Mouse (Mus musculus): ENCODE results near the gene Kazald1.

DNA sequence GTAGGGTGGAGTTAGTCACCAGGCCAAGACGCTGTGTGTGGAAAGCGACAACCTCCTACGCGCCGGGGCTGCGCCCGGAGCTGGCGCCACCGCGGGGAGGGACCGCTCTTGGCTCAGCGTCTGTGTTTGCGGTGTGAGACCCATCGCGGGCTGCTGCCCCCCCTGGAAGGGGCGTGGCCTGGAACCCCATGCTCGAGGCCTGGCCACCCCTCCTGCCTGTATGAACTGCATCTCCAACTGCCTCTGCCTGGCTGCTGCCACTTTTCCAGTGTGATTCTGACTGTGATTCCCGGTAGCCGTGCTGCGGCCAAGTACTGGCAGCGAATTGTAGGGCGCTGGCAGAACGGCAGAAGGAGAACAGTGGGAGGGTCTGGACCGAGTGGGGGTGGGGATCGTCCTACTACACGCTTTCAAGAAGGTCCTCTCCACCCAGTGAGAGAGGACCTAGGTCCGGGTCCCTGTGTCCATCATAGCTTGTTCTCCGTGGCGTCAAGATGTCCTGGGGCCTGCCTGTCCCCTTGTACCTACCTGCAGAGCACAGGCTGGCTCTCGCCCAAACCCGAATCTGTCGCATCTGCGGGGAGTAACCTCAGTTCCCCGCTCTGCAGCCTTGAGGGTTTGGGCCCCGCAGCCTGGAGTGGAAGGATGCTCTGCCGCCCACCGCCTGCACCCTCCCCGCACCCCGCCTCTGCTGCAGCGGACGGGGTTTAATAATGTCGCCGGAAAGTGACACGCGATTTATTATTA lies 4.9 kb downstream of the Kazald1 start:
- TF ChIP-seq EP300 (IDR thresholded peaks at IDR 0.05; ENCODE audit: insufficient read depth, low read depth, low read length), result no peak
- no peak for TF ChIP-seq POLR2A (IDR thresholded peaks at IDR 0.05; ENCODE audit: insufficient read depth, low read length)
- no peak for TF ChIP-seq CTCF (IDR thresholded peaks at IDR 0.05; ENCODE audit: low read depth, low read length)
